In the genomic region with DNA sequence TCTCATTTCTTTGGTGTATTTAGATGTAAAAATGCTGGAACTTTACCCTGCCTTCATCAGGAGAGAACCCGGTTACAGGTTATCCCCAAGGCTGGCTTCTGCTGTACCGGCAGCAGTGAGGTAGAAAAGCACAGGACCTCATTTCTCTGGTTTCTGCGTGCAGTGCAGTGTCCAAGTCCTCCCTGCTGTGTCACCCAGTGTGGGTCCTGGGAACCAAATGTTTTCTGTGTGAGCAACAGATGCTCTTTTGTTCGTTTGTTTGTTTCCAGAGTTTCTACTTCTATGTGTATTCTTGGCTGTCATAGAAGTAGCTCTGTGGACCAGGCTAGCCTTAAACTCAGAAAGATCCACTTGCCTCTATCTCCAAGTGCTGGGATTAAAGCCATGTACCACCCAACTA, we compare ENCODE assay signal across 14 mouse cellular contexts. TPM values are rescaled to one million over a fixed set of nuclear protein-coding genes. Genes with fewer than 3 reads are reported as not detected.
DNase-seq lines count a peak whose midpoint lies in the region.
"Had no signal": no experiment of that assay in that cellular context is flagged by ENCODE, and none has a peak within 500 bp of the region (broad histone marks: within the 10 kb centered on the region; RNA-seq: fewer than 3 reads in every experiment).

No protein-coding gene starts in this region.

- DNase-seq in heart, adult 11 months = peak; percentile 34
- DNase-seq in heart, adult 18-20 months = no peak
- peak; percentile 21 for DNase-seq in R1 (ENCODE audit: low read depth, low spot score)
- peak; percentile 56 to 72 for DNase-seq in cerebellum, adult 18-20 months
- peak; percentile 65 to 73 for DNase-seq in cerebellum, postnatal 25 days
- DNase-seq in embryo, embryonic 9.5 days (ENCODE audit: extremely low spot score) = no peak
- no peak for DNase-seq in adrenal gland, postnatal 4 days (ENCODE audit: low spot score in 2 of 2)
- DNase-seq: adrenal gland, postnatal 10 days; gastrocnemius, postnatal 10 days; heart, postnatal 36 days; kidney, postnatal 4 days; lung, embryonic 14.5 days; lung, postnatal 14 days; right cerebral cortex, postnatal 25 days had no signal

RNA-seq across cellular contexts. Expression of a gene that starts 28.3 kb away (rescaled TPM):
- 100 to 1,000 TPM; 340 to 351 TPM for total RNA-seq in heart, adult 18-20 months (2021)
- 100 to 1,000 TPM; 148 to 192 TPM for total RNA-seq in adrenal gland, postnatal 4 days (2021)

RNA-seq across cellular contexts. Expression of a gene that starts 45.0 kb away (rescaled TPM):
- total RNA-seq in heart, adult 18-20 months (2021) = 1 to 10 TPM; 5.1 to 5.3 TPM
- total RNA-seq in adrenal gland, postnatal 4 days (2021) = 10 to 100 TPM; 21.3 to 24.4 TPM

RNA-seq across cellular contexts. Expression of a gene that starts 45.3 kb away (rescaled TPM):
- 10 to 100 TPM in 1 of 2 experiments, 1 to 10 TPM in 1; 9.7 to 11.4 TPM for total RNA-seq in heart, adult 18-20 months (2021)
- 10 to 100 TPM; 17.4 to 20.9 TPM for total RNA-seq in adrenal gland, postnatal 4 days (2021)

Comparison
In these comparisons a context has a peak if more than half of its experiments do, and no peak if none do; other contexts are left out.
1. DNase-seq: peak in heart, adult 11 months (single experiment), R1 (single experiment), cerebellum, adult 18-20 months (2 of 2) and cerebellum, postnatal 25 days (2 of 2); none in heart, adult 18-20 months (0 of 2), embryo, embryonic 9.5 days (single experiment) and adrenal gland, postnatal 4 days (0 of 2).